Mouse (Mus musculus): ENCODE measurements at regions not wholly inside any gene's neighbourhood (a gene's known extent, or its start where the extent isn't known, plus 50 kb on each side); places are given as distances from the start of the nearest gene placed in this dataset.
A peak's percentile ranks its signal among the peaks of the same experiment; 100 is the strongest.

DNA sequence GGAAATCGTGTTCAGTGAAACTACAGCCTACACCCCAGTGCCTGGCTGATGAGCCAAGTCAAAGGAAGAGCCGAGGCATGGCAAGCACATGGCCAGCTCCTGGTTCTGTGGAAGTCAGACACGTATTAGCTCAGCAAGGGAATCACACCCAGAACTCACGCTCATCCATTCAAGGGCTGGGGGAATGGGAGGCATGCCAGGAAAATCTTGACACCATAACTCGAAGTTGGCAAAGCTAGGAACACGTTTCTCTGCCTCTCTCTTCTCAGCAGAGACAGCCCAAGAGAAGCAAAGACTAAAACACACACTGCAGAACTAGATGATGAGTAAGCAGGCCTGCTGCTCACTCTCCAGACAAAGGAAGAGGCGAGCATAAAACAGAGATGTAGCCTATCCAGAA is 53.5 kb upstream of the Ypel5 start:
- DNase-seq (ENCODE audit: low spot score in 2 of 2): no peak

DNA sequence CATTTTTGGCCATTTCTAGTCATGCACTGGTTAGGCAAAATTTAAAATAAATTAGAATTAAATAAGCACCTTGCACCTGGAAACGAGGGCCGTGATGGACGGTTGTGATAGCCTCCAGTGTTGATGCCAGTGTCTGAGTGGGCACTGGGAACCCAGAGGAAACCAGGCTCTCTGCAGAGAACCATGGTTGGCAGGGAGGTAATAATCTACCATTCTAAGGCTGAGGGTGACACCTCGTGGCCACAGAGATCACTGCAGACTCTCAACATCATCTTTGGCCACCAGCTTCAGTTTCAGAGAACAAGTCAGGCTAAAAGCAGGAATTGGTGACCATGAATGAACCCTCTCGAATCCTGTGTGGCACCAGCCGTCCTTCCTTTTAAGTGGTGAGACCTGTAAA is 54.5 kb upstream of the Ypel5 start:
- DNase-seq (ENCODE audit: low spot score in 2 of 2): peak; percentile 39 to 43

DNA sequence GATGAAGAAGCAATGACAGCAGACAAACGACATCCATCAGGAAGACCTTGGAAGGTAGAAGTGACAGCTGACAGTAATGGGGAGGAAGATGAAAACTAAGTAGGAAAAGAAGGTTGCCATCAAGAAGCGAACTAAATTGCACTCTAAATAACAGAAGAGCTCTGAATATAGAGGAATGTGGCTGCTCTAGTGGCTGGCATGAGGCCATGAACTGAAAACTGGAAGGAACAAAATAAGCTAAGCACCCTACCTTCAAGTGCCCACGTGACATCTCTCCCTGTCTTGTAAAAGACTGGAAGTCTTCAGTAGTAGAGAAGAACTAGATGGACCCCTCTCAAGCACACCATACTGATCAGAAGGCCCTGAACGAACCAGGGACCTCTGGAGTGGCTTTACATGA is 68.0 kb upstream of the Ypel5 start:
- DNase-seq (ENCODE audit: low spot score in 2 of 2): no peak

DNA sequence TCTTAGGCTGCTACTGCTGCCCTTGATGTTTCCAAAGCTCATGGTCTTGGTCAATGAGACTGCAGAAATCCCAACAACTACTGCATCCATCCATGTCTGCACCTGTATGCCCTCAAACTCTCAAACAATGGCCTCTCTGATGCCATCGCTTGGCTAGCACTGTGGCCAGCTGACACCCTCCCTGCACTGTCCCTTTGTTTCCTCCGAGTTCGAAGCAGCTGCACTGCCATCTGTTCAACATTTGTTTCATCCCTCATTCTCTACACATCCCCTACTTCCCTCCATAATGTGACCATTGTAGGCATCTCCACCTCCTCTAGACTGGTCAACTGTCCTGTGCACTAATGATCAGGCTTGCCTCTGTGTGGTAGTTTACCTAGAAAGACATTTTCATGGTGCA is 75.3 kb upstream of the Ypel5 start:
- no peak for DNase-seq (ENCODE audit: low spot score in 2 of 2)

DNA sequence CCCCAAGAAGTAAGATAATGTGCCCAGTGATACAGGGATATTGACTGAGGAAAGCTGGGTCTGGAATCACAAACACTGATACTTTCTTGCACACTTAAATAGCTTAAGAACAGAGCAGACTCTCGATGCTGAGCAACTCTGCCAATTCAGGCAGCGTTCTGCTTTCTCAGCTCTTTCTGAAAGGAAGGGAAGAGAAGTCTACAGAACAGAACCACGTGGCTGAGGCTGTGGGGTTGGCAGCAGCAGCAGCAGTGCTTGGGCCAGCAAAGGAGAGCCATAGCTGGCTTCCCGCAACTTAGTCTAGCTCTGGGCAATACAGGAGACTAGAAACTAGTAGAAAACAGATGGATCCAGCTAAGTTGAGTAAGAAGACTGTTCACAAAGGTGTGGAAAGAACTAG is 89.8 kb upstream of the Ypel5 start:
- DNase-seq (ENCODE audit: low spot score in 2 of 2): no peak

DNA sequence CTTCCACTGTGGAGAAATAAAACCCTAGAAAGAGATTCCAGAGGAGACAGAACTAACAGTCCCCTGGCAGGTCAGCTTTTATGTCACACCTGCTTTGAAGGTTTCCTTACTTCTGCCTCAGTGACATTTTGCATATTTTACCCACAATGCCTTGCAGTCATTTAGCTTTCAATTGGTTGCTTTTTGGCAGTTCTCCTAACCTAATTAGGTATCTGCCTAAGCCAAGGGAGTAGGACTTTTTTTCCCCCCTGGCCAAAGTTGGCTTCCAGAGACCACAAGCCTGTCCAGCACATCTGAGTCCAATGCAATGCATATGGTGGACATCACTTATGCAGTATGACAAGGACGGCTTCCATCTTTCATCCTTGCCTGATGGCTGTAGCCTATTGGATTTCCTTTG is 103.2 kb upstream of the Ypel5 start:
- no peak for DNase-seq (ENCODE audit: low spot score in 2 of 2)

DNA sequence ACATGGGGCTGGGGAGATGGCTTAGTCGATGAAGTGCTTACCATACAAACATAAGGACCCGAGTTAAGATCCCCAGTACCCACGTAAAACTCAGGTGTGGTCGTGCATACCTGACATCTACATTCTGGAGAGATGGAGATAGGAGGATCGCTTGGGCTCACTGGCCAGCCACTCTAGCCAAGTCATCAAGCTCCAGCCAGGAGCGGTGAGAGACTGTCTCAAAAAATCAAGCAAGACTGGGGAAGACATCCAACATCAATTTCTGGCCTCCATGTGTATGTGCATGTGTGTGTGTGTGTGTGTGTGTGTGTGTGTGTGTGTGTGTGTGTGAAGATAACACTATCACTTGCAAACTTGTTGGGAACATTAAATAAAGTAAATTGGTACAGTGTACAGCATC is 104.6 kb upstream of the Ypel5 start:
- no peak for DNase-seq (ENCODE audit: low spot score in 2 of 2)

DNA sequence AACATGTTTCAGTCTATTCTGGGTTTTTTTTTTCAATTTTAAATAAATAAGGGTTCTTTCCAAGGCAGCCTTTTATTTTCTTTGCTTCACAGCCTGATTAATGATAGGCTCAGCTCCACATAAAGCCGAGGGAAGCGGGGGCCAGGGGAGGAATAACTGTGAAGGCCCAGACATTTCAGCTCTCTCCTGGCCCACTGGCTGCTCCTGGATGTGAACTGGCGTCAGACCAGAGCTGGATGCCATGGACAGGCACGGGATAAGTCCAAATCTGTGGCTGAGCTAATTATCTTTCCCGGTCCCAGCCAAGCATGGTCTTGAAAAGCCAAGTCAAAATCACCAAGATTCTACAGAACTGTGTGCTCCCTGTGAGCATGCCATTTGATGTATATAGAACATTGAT is 105.1 kb upstream of the Ypel5 start:
- no peak for DNase-seq (ENCODE audit: low spot score in 2 of 2)

DNA sequence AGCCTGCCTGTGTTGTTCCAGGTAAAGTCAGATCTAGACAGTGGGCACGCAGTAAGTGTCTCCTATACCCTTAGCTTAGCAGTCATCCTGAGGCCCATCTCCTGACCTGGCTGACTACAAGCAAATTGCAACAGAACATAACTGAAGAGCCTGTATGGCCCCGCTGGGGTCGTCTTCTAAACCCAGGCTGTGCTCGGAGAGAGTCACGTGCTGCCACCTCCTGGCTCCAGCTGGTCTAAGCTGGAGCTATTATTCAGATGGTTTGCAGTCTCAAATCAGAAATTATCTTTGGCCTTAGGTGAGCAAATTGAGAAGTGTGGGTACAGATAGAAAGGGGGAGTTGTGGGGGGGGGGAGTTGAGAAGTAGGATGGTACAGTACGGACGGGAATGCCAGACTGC is 115.5 kb upstream of the Ypel5 start:
- no peak for DNase-seq (ENCODE audit: low spot score in 2 of 2)

DNA sequence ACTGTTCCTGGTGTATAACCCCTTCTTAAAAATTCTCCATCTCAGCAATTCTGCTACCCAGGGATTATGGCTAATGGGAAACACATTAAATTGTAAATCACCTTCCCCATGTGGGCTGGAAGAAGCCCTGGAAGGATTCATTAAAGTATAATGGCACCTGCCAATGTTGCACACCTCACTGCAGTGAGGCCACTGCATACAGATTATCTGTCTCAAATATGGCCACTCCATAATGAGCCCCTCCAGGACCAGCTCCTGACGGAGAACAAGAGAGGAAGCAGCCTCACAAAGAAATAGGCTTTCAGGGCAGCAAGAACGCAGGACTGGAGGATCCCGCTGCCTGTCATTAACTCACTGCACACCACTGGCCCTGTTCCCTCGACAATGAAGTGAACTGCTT is 115.2 kb upstream of the Alk start:
- no peak for DNase-seq (ENCODE audit: low spot score in 2 of 2)

DNA sequence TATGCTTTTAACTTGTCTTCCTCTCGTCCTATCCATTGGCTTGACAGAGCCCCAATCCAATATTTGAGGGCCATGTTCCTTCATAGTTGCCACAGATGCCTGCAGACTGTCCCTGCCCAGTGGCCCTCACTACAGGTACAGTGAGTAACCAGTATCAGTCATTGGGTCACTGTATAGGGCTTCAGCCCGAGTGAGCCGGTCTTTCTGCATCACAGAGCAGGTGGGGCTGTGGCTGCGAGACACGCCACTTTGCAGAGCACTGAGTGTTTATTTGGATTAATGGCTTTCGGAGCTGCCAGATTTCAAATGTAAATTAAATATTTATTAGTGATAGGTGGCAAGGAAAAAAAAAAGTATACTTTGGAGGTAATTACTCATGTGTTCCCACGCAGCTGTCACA is 87.2 kb upstream of the Alk start:
- no peak for DNase-seq (ENCODE audit: low spot score in 2 of 2)

DNA sequence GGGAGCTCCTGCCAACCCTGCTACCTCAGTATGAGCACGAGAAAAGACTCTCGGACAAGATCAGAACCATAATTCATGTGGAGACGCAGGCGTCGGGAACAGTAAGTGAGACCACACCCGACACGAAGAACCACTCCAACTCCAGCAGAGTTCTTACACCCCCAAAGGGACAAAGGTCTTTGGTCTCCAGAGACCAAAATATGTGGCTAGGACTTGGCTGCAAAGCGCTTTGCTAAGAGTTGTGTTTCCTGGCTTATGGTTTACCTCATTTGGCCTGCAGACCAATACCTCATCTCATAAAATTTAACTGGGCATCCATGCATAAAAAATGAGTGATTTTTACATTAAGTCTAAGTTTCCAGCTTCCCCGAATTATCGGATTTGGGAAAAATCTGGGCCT is 85.2 kb upstream of the Alk start:
- no peak for DNase-seq (ENCODE audit: low spot score in 2 of 2)

DNA sequence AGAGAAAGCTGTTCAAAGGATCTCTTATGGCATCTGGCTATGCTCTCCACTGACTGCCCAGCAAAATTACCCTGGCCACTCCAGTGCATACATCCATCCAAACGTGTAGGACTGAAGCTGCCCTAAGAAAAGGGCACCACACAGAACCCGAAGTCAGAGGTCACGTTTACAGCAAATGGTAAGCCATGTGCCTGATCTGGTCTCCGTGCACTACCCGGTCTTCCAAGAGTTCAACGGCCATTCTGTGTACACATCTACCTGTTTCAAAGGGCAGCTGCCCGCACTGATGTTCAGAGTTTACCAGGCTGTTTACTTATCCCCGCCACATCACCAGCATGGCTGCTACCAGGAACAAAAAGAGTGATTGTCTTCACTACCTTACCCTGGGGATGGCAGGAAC is 84.4 kb upstream of the Alk start:
- DNase-seq (ENCODE audit: low spot score in 2 of 2): no peak

DNA sequence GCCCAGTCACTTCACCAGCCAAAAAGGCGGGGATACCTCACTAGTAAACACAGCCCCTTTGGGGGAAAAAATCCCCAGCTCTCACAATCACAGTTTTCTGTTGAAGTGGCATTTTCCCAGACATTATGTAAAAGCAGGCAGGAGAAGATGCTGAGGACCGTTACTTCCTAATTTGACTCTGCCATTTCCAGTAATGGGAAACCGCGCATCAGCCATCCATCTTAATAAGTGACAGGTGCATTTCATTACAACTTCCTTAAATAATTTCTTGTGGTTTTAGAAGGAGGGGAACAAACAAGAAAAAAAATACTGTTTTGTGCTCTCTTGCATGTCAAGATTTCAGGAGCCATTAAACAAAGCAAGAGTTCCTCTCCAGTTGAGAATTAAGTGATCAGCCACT is 70.2 kb upstream of the Alk start:
- DNase-seq (ENCODE audit: low spot score in 2 of 2): no peak

DNA sequence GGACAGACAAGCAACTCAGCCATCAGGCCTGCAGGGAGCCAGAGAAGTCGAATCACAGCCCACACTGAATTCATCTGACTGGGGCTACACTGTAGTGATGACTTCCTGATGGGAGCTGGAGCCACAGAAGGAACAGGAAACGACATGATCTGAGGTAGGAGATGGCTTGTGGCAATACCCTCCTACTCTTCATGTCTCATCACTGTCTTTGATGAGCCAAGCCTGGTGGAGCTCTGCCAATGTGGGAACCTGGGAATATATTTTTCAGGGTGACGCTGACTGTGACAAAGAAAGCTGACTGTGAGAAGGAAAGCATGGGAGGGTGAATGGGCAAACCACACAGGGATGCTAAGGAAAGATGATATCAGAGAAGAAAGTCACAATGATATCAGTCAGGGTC is 67.6 kb upstream of the Alk start:
- DNase-seq (ENCODE audit: low spot score in 2 of 2): no peak

DNA sequence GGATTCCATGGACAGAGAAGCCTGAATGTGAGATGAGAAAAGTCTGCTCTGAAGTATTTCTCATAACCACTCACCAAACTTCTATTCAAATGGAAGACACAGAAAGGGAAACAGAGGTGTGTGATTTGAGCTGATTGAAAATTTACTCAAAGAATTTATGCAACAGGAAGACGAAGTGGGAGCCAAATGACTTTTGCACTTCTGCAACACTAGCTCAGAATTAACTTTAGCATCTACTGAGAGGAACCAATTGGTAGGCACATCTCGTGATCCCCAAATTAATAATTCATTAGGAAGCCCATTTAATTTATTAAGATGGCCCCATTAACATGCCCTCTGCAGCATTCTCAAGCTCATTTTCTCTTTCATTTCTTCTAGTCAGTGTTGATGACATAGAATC is 62.5 kb upstream of the Alk start:
- DNase-seq (ENCODE audit: low spot score in 2 of 2): no peak

DNA sequence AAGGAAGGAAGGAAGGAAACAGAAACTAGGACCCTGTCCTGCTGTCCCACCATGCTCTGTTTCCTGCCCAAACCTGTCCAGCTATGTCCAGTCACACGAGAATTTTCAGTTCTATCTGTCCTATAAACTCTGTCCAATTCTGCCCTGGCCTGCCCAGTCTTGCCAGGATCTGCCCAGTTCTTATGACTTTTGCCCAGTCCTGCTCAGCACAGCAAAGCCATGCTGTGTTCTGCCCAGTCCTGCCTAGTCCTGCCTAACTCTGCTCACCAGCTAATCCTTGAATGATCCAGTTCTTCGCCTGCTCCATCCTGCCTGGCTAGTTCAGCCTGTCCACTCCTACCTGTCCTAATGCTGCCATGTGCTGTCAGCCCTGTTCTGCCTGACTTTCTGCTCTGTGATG is 57.3 kb upstream of the Alk start:
- DNase-seq (ENCODE audit: low spot score in 2 of 2): no peak

DNA sequence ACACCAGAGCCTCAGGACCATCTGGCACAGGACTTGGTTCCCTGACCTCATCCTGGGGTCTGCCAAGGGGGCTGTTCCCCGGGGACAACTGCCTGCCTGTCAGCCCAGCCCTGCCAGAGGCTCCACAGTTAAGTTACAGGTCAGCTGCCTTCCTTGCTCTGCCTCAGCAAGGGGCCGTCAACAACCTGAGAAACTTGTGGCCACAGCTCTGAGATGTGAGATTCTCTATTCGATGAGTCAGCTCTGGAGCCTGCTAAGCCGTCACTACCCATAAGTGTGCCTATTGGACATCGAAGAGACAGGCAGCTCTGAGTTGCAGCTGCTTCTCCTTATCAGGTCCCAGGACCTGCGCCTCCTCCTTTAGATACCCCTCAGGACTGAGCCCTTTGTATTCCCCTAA is 54.3 kb upstream of the Alk start:
- DNase-seq (ENCODE audit: low spot score in 2 of 2): no peak

DNA sequence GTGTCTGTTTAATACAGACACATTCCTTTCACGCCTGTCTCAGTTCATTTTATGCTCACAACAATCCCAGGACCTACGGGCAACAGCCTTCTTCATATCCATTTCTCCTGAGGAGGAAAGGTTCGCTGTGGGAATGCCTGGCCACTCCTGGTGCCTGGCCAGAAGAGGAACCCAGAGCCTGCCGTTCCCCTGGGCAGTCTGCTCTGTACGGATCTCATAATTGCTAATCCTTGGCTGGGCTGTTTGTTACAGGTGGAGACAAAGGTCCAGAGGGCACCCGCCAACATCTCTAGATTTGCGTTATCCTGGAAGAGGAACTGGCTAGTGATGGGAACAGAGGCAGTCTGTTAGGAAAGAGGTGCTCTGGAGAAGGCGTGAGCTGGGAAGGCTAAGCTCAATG is 53.4 kb upstream of the Alk start:
- DNase-seq (ENCODE audit: low spot score in 2 of 2): no peak
